Mouse (Mus musculus) MEL (cell line): ENCODE measurements at regions not wholly inside any gene's neighbourhood (a gene's known extent, or its start where the extent isn't known, plus 50 kb on each side); places are given as distances from the start of the nearest gene placed in this dataset.

Experiments used
- DNase-seq: peaks from one replicate; pipeline ENCODE4 v3.0.0; 2011; ENCODE audit warnings: low read depth, low spot score
- H3K27ac ChIP-seq: 2 replicates; pipeline ENCODE4 v1.5.1; 2012; ENCODE audit warnings: low read depth, mild to moderate bottlenecking, control low read depth, low read length, moderate library complexity; ENCODE audit not compliant: control insufficient read depth
- H3K27me3 ChIP-seq, 2 experiments: fragments of 150-350 bp in 1 of 2; sonication (generic) in 1 of 2; 2 replicates each; pipeline ENCODE4 v1.6.1; 2012; ENCODE audit warnings: low read length in 2 of 2, mild to moderate bottlenecking in 2 of 2, improper control_type of control experiment in 1 of 2, moderate library complexity in 1 of 2; ENCODE audit not compliant: insufficient read depth in 2 of 2, control insufficient read depth in 1 of 2
- H3K36me3 ChIP-seq, 2 experiments: 2 replicates each; pipeline ENCODE4 v1.6.1; 2012 to 2014; ENCODE audit warnings: low read length in 2 of 2, improper control_type of control experiment in 1 of 2, inconsistent platforms in 1 of 2, mild to moderate bottlenecking in 1 of 2; ENCODE audit not compliant: insufficient read depth in 2 of 2, control insufficient read depth in 1 of 2
- H3K4me1 ChIP-seq, 2 experiments: fragments of 150-350 bp in 1 of 2; sonication (generic) in 1 of 2; 2 replicates each; pipeline ENCODE4 v1.6.1; 2012; ENCODE audit warnings: low read length in 2 of 2, improper control_type of control experiment in 1 of 2, mild to moderate bottlenecking in 1 of 2; ENCODE audit not compliant: insufficient read depth in 2 of 2, control insufficient read depth in 1 of 2
- H3K4me3 ChIP-seq, 2 experiments: fragments of 150-350 bp in 1 of 2; sonication (generic) in 1 of 2; 2 replicates each; pipeline ENCODE4 v1.5.1; 2012; ENCODE audit warnings: low read depth in 2 of 2, low read length in 2 of 2, mild to moderate bottlenecking in 2 of 2, moderate library complexity in 2 of 2, control low read depth in 1 of 2, improper control_type of control experiment in 1 of 2; ENCODE audit not compliant: control insufficient read depth in 1 of 2, insufficient read depth in 1 of 2
- H3K79me2 ChIP-seq: 2 replicates; pipeline ENCODE4 v1.6.1; 2012; ENCODE audit warnings: mild to moderate bottlenecking, low read length, moderate library complexity; ENCODE audit not compliant: control insufficient read depth, poor library complexity, insufficient read depth
- H3K9ac ChIP-seq: 2 replicates; pipeline ENCODE4 v1.6.1; 2012; ENCODE audit warnings: low read depth, mild to moderate bottlenecking, control low read depth, low read length, moderate library complexity; ENCODE audit not compliant: control insufficient read depth, poor library complexity, severe bottlenecking
- H3K9me3 ChIP-seq: fragments of 150-350 bp; sonication (generic); replicated peaks from 2 replicates; pipeline ENCODE4 v1.6.1; 2012; ENCODE audit warnings: mild to moderate bottlenecking, low read length, improper control_type of control experiment, moderate library complexity; ENCODE audit not compliant: insufficient read depth
- BHLHE40 ChIP-seq: IDR thresholded peaks from 2 replicates; pipeline ENCODE4 v1.6.1; 2012; ENCODE audit warnings: low read depth, mild to moderate bottlenecking, inconsistent platforms, low read length, improper control_type of control experiment, borderline replicate concordance
- CHD1 ChIP-seq: IDR thresholded peaks from 2 replicates; pipeline ENCODE4 v1.6.1; 2012; ENCODE audit warnings: low read depth, mild to moderate bottlenecking, inconsistent platforms, low read length, improper control_type of control experiment
- CHD2 ChIP-seq: IDR thresholded peaks from 2 replicates; pipeline ENCODE4 v1.6.1; 2011; ENCODE audit warnings: low read length, improper control_type of control experiment
- CTCF ChIP-seq, 3 experiments: IDR thresholded peaks in 2 of 3; conservative IDR thresholded peaks in 1 of 3; 2 replicates each; pipeline ENCODE4 v1.5.1; 2011 to 2012; ENCODE audit warnings: low read length in 3 of 3, low read depth in 2 of 3, mild to moderate bottlenecking in 2 of 3, improper control_type of control experiment in 1 of 3, inconsistent platforms in 1 of 3, mixed read lengths in 1 of 3, moderate library complexity in 1 of 3; ENCODE audit not compliant: control insufficient read depth in 1 of 3, insufficient read depth in 1 of 3, poor library complexity in 1 of 3, severe bottlenecking in 1 of 3
- E2F4 ChIP-seq: IDR thresholded peaks from 2 replicates; pipeline ENCODE4 v1.6.1; 2011; ENCODE audit warnings: low read depth, low read length, improper control_type of control experiment, borderline replicate concordance
- EP300 ChIP-seq, 2 experiments: IDR thresholded peaks; 2 replicates each; pipeline ENCODE4 v1.6.1; 2011; ENCODE audit warnings: improper control_type of control experiment in 2 of 2, low read length in 2 of 2, low read depth in 1 of 2, mild to moderate bottlenecking in 1 of 2
- GATA1 ChIP-seq: IDR thresholded peaks from 2 replicates; pipeline ENCODE4 v1.6.1; 2011; ENCODE audit warnings: low read depth, low read length, improper control_type of control experiment
- KAT2A ChIP-seq: conservative IDR thresholded peaks from 2 replicates; pipeline ENCODE4 v1.6.1; 2012; ENCODE audit warnings: low read depth, low read length, improper control_type of control experiment, inconsistent platforms
- MAZ ChIP-seq: IDR thresholded peaks from 2 replicates; pipeline ENCODE4 v1.6.1; 2012; ENCODE audit warnings: low read depth, mild to moderate bottlenecking, inconsistent platforms, low read length, improper control_type of control experiment
- MEF2A ChIP-seq: IDR thresholded peaks from 2 replicates; pipeline ENCODE4 v1.6.1; 2014; ENCODE audit warnings: low read depth, mild to moderate bottlenecking, inconsistent platforms, low read length, improper control_type of control experiment; ENCODE audit not compliant: poor library complexity, insufficient replicate concordance, severe bottlenecking; ENCODE audit errors: extremely low read depth
- MXI1 ChIP-seq: IDR thresholded peaks from 2 replicates; pipeline ENCODE4 v1.6.1; 2011; ENCODE audit warnings: mild to moderate bottlenecking, low read depth, low read length, improper control_type of control experiment
- MYB ChIP-seq: IDR thresholded peaks from 2 replicates; pipeline ENCODE4 v1.6.1; 2011; ENCODE audit warnings: mild to moderate bottlenecking, low read depth, low read length, improper control_type of control experiment
- MYC ChIP-seq: IDR thresholded peaks from 2 replicates; pipeline ENCODE4 v1.6.1; 2011; ENCODE audit warnings: low read depth, mild to moderate bottlenecking, low read length, improper control_type of control experiment, moderate library complexity
- NRF1 ChIP-seq: IDR thresholded peaks from 2 replicates; pipeline ENCODE4 v1.6.1; 2014; ENCODE audit warnings: low read depth, mild to moderate bottlenecking, inconsistent platforms, low read length, improper control_type of control experiment, moderate library complexity; ENCODE audit not compliant: poor library complexity, insufficient read depth, severe bottlenecking
- POLR2A ChIP-seq, 2 experiments: IDR thresholded peaks; 2 replicates each; pipeline ENCODE4 v1.6.1; 2011 to 2012; ENCODE audit warnings: low read length in 2 of 2, mild to moderate bottlenecking in 2 of 2, control low read depth in 1 of 2, improper control_type of control experiment in 1 of 2, low read depth in 1 of 2, moderate library complexity in 1 of 2; ENCODE audit not compliant: control insufficient read depth in 1 of 2, insufficient read depth in 1 of 2, poor library complexity in 1 of 2
- POLR2AphosphoS2 ChIP-seq: IDR thresholded peaks from 2 replicates; pipeline ENCODE4 v1.6.1; 2011; ENCODE audit warnings: low read length, improper control_type of control experiment
- RAD21 ChIP-seq: IDR thresholded peaks from 2 replicates; pipeline ENCODE4 v1.6.1; 2011; ENCODE audit warnings: mild to moderate bottlenecking, low read depth, low read length, improper control_type of control experiment
- SIN3A ChIP-seq: IDR thresholded peaks from 2 replicates; pipeline ENCODE4 v1.6.1; 2012; ENCODE audit warnings: low read length, improper control_type of control experiment, inconsistent platforms
- TBP ChIP-seq: IDR thresholded peaks from 2 replicates; pipeline ENCODE4 v1.8.0; 2011; ENCODE audit warnings: low read depth, low read length, improper control_type of control experiment
- USF2 ChIP-seq, 2 experiments: IDR thresholded peaks; 2 replicates each; pipeline ENCODE4 v1.6.1; 2011 to 2012; ENCODE audit warnings: improper control_type of control experiment in 2 of 2, low read length in 2 of 2, borderline replicate concordance in 1 of 2, inconsistent platforms in 1 of 2, low read depth in 1 of 2, mild to moderate bottlenecking in 1 of 2; ENCODE audit not compliant: insufficient read depth in 1 of 2
- ZC3H11A ChIP-seq: IDR thresholded peaks from 2 replicates; pipeline ENCODE4 v1.6.1; 2012; ENCODE audit warnings: low read depth, mild to moderate bottlenecking, inconsistent platforms, low read length, improper control_type of control experiment
- ZKSCAN1 ChIP-seq: IDR thresholded peaks from 2 replicates; pipeline ENCODE4 v1.6.1; 2012; ENCODE audit warnings: low read depth, mild to moderate bottlenecking, inconsistent platforms, low read length, improper control_type of control experiment, moderate library complexity
- ZNF384 ChIP-seq: IDR thresholded peaks from 2 replicates; pipeline ENCODE4 v1.6.1; 2012; ENCODE audit warnings: low read depth, mild to moderate bottlenecking, inconsistent platforms, low read length, improper control_type of control experiment

DNA sequence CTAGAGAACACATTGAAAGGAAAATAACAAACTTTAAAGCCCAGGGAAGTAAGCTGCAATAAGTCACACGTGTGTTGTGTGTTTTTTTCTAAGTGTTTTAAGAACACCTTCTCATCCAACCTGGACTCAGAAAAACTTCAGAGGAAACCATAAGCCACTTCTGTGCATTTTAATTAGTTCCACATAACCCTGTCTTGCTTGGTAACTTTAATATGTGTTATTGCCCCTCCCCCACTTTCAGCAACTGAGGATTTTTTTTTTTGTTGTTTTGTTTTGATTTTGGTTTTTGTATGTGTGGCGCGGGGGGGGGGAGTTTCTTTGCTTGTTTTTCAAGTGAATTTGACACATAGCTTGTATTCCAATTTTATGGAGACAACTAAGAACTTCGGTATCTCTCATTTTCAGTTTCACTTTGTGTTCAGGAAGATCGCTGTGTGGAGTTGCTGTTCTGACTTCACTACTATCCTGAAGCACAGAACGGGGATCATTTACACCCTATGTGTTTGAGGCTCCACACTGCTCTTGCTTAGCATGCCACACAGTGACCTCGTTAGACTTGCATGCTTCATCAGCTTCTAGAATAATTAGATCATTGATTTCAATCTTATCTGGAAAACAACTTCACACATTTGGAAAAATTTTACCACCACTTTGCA lies 54.2 kb upstream of the Dpyd start:
- peak overlapping the region; percentile 48 to 82 for H3K4me3 ChIP-seq
- DNase-seq: peak; percentile 47
- no peaks in the 10 kb centered on the region for H3K79me2 ChIP-seq

DNA sequence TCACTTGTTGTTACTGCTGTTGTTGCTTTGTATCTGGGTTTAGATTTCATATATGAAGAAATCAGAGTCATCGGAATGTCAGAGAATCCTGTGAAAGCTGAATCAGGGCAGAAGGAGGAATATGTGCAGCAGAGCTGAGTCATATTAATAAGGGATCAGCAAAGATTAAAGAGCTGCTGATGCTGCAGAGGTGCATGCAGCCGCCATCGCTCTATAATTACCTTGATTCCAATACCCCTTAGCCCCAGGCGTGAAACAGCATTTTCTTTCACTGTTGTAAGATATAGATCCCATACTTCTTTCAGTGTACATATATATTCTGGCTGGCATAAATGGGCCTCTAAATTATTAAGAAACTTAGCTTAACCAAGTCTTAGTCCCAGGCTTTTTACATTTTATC lies 51.1 kb upstream of the Dpyd start:
- DNase-seq: no peak
- TF ChIP-seq CHD1: no peak
- no peak for TF ChIP-seq ZKSCAN1
- TF ChIP-seq, all 39 proteins: peak for 0
- Histone ChIP-seq H3K79me2 (no peaks in the 10 kb centered on the region), H3K9me3 (no peaks in the 10 kb centered on the region), H3K4me3 (no peak overlapping the region), H3K27ac (no peak overlapping the region), H3K27me3 (no peaks in the 10 kb centered on the region), H3K36me3 (no peaks in the 10 kb centered on the region), H3K4me1 (no peaks in the 10 kb centered on the region; a peak in 1 of 4 replicates), H3K9ac (no peak overlapping the region)

More for the DNA sequence above, 54.2 kb upstream of the Dpyd start:
- no peaks in the 10 kb centered on the region for H3K9me3 ChIP-seq
- H3K9ac ChIP-seq: peak overlapping the region; percentile 54
- H3K4me1 ChIP-seq: no peaks in the 10 kb centered on the region; a peak in 1 of 4 replicates
- H3K36me3 ChIP-seq: no peaks in the 10 kb centered on the region
- H3K27me3 ChIP-seq: no peaks in the 10 kb centered on the region
- H3K27ac ChIP-seq: no peak overlapping the region
- TF ChIP-seq MYC (no peak), NRF1 (no peak), ZC3H11A (no peak), POLR2A (IDR thresholded peaks at IDR 0.05; ENCODE audit: control insufficient read depth in 1 of 2, insufficient read depth in 1 of 2, low read depth in 1 of 2, low read length in 2 of 2, poor library complexity in 1 of 2) (no peak), POLR2AphosphoS2 (no peak), ZNF384 (peak; percentile 62), MXI1 (peak; percentile 27; the same call in 1 of the 2 replicates), EP300 (IDR thresholded peaks at IDR 0.05; ENCODE audit: low read depth in 1 of 2, low read length in 2 of 2) (no peak), GATA1 (no peak), E2F4 (no peak), BHLHE40 (no peak), USF2 (IDR thresholded peaks at IDR 0.05; ENCODE audit: borderline replicate concordance in 1 of 2, insufficient read depth in 1 of 2, low read depth in 1 of 2, low read length in 2 of 2) (no peak), MAZ (no peak), TBP (no peak), MYB (no peak), RAD21 (no peak), ZKSCAN1 (no peak), KAT2A (no peak), CTCF (IDR thresholded peaks at IDR 0.05 in 2 of 3, conservative IDR thresholded peaks at IDR 0.05 in 1 of 3; ENCODE audit: control insufficient read depth in 1 of 3, insufficient read depth in 1 of 3, low read depth in 2 of 3, low read length in 3 of 3, poor library complexity in 1 of 3, severe bottlenecking in 1 of 3) (no peak), CHD2 (0 out of 2 replicates have a peak, but pooled peaks have one; percentile 21), SIN3A (peak; percentile 56; the same call in 1 of the 2 replicates), MEF2A (no peak)
- TF ChIP-seq, all 39 proteins: peak for 4
